9 mouse cellular contexts compared by ENCODE assay signal in the genomic region with DNA sequence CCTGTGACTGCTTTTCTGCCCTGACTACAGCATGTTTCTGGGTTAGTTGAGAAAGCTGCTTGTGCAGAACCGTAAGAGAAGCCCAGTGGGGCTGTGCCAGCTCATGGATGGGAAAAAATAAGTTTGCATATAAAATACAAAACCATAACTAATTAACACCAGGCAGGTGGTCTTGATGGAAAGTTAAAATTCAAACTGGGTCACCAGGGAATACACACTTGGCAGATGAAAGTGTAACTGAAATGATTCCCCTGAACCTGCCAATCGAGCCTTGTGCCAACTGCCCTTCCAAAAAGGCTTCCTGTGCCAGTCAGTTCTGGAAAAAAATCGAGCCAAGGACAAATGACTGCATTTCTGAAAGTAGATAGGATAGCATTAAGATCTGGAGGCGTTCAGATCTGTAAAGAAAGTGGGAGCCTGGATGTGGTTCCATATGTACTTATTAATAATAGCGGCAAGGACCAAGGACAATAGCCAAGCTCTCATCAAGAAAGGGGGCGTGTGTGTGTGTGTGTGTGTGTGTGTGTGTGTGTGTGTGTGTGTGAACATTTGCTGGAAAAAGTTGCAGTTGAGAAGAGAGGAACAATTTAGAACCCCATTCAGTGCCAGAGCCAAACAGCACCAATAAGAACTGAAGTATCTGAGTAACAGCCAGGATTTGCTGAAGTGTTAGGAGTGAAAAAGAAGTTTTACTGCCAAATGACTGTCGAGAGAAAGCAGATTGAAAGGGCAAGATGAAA.
DNase-seq lines count a peak whose midpoint lies in the region; ATAC-seq lines count a peak whose summit lies in the region.
"Had no signal": no experiment of that assay in that cellular context is flagged by ENCODE, and none has a peak within 500 bp of the region (broad histone marks: within the 10 kb centered on the region; RNA-seq: fewer than 3 reads in every experiment).

No protein-coding gene starts in this region.

- H3K9ac ChIP-seq in embryonic facial prominence, embryonic 13.5 days: no peak overlapping the region
- H3K9ac ChIP-seq in neural tube, embryonic 13.5 days: no peak overlapping the region
- H3K9ac ChIP-seq in midbrain, embryonic 16.5 days (ENCODE audit: low read depth, low read length): no peak overlapping the region
- H3K9ac ChIP-seq: liver, embryonic 14.5 days had no signal

- no peaks in the 10 kb centered on the region for H3K36me3 ChIP-seq in embryonic facial prominence, embryonic 13.5 days
- no peaks in the 10 kb centered on the region for H3K36me3 ChIP-seq in embryonic facial prominence, embryonic 10.5 days (replicated peaks)
- H3K36me3 ChIP-seq in neural tube, embryonic 13.5 days: no peaks in the 10 kb centered on the region
- H3K36me3 ChIP-seq in midbrain, embryonic 16.5 days (ENCODE audit: control insufficient read depth, insufficient read depth, low read length): no peaks in the 10 kb centered on the region

- H3K4me2 ChIP-seq in embryonic facial prominence, embryonic 13.5 days: no peak overlapping the region
- no peak overlapping the region for H3K4me2 ChIP-seq in neural tube, embryonic 13.5 days
- H3K4me2 ChIP-seq in midbrain, embryonic 16.5 days (ENCODE audit: low read length): no peak overlapping the region

- WGBS in embryonic facial prominence, embryonic 13.5 days: 57% methylated on average over 7 of the region's 7 CpGs
- 80% methylated on average over 7 of the region's 7 CpGs for WGBS in embryonic facial prominence, embryonic 10.5 days
- WGBS in neural tube, embryonic 13.5 days: 56% methylated on average over 7 of the region's 7 CpGs
- 59% methylated on average over 7 of the region's 7 CpGs for WGBS in midbrain, embryonic 16.5 days

- ATAC-seq in embryonic facial prominence, embryonic 13.5 days (ENCODE audit: insufficient number of reproducible peaks, insufficient read depth, low FRiP score, low TSS enrichment, low read depth): 0 out of 2 replicates have a peak, but pooled peaks have one; percentile 20
- ATAC-seq in neural tube, embryonic 13.5 days (ENCODE audit: low read depth): peak; percentile 32; the same call in 1 of the 2 replicates
- peak; percentile 79 for ATAC-seq in midbrain, embryonic 16.5 days

- H3K27me3 ChIP-seq in embryonic facial prominence, embryonic 13.5 days: no peaks in the 10 kb centered on the region
- no peaks in the 10 kb centered on the region for H3K27me3 ChIP-seq in embryonic facial prominence, embryonic 10.5 days (replicated peaks; ENCODE audit: low read depth, poor library complexity, severe bottlenecking)
- H3K27me3 ChIP-seq in neural tube, embryonic 13.5 days: no peaks in the 10 kb centered on the region
- no peaks in the 10 kb centered on the region for H3K27me3 ChIP-seq in midbrain, embryonic 16.5 days (ENCODE audit: control insufficient read depth, insufficient read depth, low read depth, low read length)

- no peaks in the 10 kb centered on the region for H3K9me3 ChIP-seq in embryonic facial prominence, embryonic 13.5 days
- peaks cover 5% of the 10 kb centered on the region; the same call in 1 of the 2 replicates for H3K9me3 ChIP-seq in embryonic facial prominence, embryonic 10.5 days
- no peaks in the 10 kb centered on the region for H3K9me3 ChIP-seq in neural tube, embryonic 13.5 days
- H3K9me3 ChIP-seq in midbrain, embryonic 16.5 days (replicated peaks; ENCODE audit: control insufficient read depth, low read length, poor library complexity, severe bottlenecking): no peaks in the 10 kb centered on the region

- no peak overlapping the region for H3K4me3 ChIP-seq in embryonic facial prominence, embryonic 13.5 days
- H3K4me3 ChIP-seq in embryonic facial prominence, embryonic 10.5 days: no peak overlapping the region
- H3K4me3 ChIP-seq in neural tube, embryonic 13.5 days: no peak overlapping the region
- H3K4me3 ChIP-seq in midbrain, embryonic 16.5 days (ENCODE audit: low read depth, low read length): no peak overlapping the region

- no peak overlapping the region for H3K27ac ChIP-seq in embryonic facial prominence, embryonic 13.5 days
- H3K27ac ChIP-seq in embryonic facial prominence, embryonic 10.5 days (replicated peaks): no peak overlapping the region
- no peak overlapping the region for H3K27ac ChIP-seq in neural tube, embryonic 13.5 days (replicated peaks)
- no peak overlapping the region for H3K27ac ChIP-seq in midbrain, embryonic 16.5 days (ENCODE audit: low read length)
- H3K27ac ChIP-seq: liver, embryonic 14.5 days had no signal

- DNase-seq in embryonic facial prominence, embryonic 10.5 days (ENCODE audit: low spot score): no peak
- DNase-seq in neural tube, embryonic 10.5 days (ENCODE audit: extremely low spot score, low spot score): no peak
- peak; percentile 62 for DNase-seq in kidney, adult 9 months
- DNase-seq in urinary bladder, postnatal 10 days (ENCODE audit: low spot score): no peak
- no peak for DNase-seq in thymus, adult 18-20 months

- peaks cover 4% of the 10 kb centered on the region for H3K4me1 ChIP-seq in embryonic facial prominence, embryonic 13.5 days
- no peaks in the 10 kb centered on the region for H3K4me1 ChIP-seq in embryonic facial prominence, embryonic 10.5 days
- H3K4me1 ChIP-seq in neural tube, embryonic 13.5 days (replicated peaks): no peaks in the 10 kb centered on the region
- no peaks in the 10 kb centered on the region for H3K4me1 ChIP-seq in midbrain, embryonic 16.5 days (ENCODE audit: control insufficient read depth, insufficient read depth, low read length)

Comparison
In these comparisons a context has a peak if more than half of its experiments do, and no peak if none do; other contexts are left out.
1. ATAC-seq: peak in every context shown above with its lines; median percentile 79 in midbrain, embryonic 16.5 days; 32 in neural tube, embryonic 13.5 days; 20 in embryonic facial prominence, embryonic 13.5 days.